Mouse (Mus musculus) right cerebral cortex, postnatal 10 days (tissue): ENCODE measurements around the gene 2310011J03Rik.

Source experiments
- DNase-seq, 2 experiments: peaks; one replicate each; pipeline ENCODE4 v3.0.0; 2021; ENCODE audit warnings: low spot score in 2 of 2

2310011J03Rik gene

DNA sequence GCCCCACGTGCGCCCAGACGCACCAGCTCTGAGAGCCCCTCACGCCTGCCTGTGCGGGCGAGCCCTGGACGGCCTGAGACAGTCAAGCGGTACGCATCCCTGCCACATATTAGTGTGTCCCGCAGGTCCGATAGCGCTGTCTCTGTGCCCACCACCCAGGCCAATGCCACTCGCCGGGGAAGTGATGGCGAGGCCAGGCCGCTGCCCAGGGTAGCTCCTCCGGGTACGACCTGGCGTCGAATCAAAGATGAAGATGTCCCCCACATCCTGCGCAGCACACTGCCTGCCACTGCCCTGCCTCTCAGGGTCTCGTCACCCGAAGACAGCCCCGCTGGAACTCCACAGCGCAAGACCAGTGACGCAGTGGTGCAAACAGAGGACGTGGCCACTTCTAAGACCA lies 5.0 kb downstream of the 2310011J03Rik start:
- DNase-seq = no peak

GRCm38 (mm10) chr10:80314494-80315001 lies 5.8 kb downstream of the 2310011J03Rik start:
- DNase-seq = no peak

GRCm38 (mm10) chr10:80313627-80314201 lies 6.6 kb downstream of the 2310011J03Rik start:
- no peak for DNase-seq

GRCm38 (mm10) chr10:80312586-80313504 lies 7.5 kb downstream of the 2310011J03Rik start:
- DNase-seq = no peak

- DNase-seq = no peak
Observed at GRCm38 (mm10) chr10:80311560-80311959, 8.8 kb downstream of the 2310011J03Rik start.

DNA sequence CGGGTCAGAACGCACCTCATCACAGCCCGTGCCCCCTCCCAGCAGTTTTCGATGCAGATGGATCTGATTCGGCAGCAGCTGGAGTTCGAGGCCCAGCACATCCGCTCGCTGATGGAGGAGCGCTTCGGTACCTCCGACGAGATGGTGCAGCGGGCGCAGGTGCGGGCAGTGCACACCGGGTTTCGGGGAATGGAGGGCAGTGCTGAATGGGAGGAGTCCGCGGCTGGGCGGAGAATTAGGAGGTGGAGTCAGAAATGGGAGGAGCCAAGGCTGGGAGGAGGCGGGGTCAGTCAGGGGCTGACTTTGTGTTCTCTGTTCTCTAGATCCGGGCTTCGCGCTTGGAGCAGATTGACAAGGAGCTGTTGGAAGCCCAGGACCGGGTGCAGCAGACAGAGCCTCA lies 15.5 kb downstream of the 2310011J03Rik start:
- peak in 1 of 2 experiments; percentile 38 for DNase-seq

DNA sequence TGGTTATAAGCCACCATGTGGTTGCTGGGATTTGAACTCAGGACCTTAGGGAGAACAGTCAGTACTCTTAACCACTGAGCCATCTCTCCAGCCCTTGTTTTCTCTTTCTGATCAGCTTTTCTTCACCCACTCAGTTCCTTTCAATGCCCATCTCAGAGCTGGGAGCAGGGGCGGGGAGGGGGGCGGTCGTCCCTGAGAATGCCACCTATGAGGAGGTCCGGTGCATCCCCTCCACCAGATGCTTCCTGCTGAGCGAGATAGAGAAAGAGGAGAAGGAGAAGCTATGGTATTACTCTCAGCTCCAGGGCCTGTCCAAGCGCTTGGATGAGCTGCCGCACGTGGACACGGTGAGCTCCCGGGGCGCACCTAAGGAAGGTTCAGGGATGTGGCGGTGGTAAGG lies 15.9 kb downstream of the 2310011J03Rik start:
- DNase-seq = no peak

- peak; percentile 88 to 91 for DNase-seq
Observed at GRCm38 (mm10) chr10:80302471-80302881, 17.9 kb downstream of the 2310011J03Rik start.

GRCm38 (mm10) chr10:80302082-80302355 lies 18.3 kb downstream of the 2310011J03Rik start:
- no peak for DNase-seq

GRCm38 (mm10) chr10:80301256-80302081 lies 18.9 kb downstream of the 2310011J03Rik start:
- DNase-seq = no peak

DNA sequence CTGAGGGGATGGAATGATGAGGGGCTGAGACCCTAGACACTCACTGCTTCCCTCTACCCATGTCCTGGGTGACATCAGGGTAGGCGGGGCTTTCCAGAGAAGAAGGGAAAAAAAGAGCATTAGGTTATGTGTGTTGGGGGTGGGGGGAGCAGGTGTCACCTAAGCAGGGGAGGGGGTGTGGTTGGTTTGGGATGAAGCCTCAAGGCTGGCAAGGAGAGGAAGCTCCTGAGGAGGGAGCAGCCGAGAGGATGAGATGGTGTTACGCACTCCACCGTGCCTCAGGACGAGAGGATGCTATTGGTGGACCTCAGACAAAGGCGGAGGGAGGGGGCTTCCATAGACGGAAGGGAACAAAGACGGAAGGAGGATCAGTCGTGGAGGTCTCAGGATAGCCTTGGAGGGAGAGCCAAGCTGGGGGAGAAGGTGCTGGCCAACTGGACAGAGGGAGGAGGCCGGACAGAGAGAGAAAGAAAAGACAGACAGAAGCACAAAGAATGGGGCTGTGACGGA lies 19.6 kb downstream of the 2310011J03Rik start:
- peak; percentile 82 to 90 for DNase-seq

GRCm38 (mm10) chr10:80299824-80300223 lies 20.5 kb downstream of the 2310011J03Rik start:
- DNase-seq = no peak

DNA sequence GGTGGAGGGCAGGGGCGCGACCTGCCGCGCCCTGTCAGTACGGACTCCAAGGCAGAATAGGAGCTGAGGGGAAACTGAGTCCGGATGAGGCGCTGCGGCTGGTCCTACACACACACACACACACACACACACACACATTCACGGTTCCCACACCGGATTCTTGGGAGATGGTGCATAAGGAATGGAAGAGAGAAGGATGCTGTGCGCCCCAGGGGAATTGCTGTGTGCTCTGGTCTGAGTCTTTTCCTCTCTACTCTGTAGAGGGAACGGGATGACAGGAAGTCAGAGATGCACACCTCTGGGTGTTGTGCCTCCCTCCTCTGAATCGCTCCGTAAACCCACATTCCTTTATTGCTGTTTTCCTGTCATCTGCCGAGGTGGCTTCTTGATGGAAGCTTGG lies 21.0 kb downstream of the 2310011J03Rik start:
- no peak for DNase-seq

GRCm38 (mm10) chr10:80298571-80299281 lies 21.6 kb downstream of the 2310011J03Rik start:
- DNase-seq = peak; percentile 97

- DNase-seq = no peak
Observed at GRCm38 (mm10) chr10:80297526-80298133, 22.7 kb downstream of the 2310011J03Rik start.

DNA sequence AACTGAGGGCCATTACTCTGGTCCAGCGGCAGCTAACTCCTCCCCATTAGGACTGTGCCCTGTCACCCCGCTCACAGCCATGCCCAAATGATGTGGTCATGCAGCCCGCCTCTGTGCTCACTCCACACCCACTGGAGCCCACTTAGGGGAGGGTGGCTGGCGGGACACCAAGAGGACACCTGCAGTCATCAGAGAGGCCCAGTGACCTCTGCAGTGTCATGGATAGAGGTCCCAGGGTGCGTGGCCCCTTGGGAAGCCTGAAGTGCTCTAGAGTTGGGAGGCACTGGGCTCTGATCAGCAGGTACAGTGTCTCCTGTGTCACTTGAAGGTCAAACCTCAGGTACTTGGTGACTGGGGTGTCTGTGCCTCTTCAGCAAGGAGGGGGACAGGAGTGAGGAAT lies 23.5 kb downstream of the 2310011J03Rik start:
- DNase-seq = peak in 1 of 2 experiments; percentile 66

- DNase-seq = peak; percentile 90 to 92
Observed at GRCm38 (mm10) chr10:80295618-80296425, 24.5 kb downstream of the 2310011J03Rik start, which contains the start of gene Apc2. Gene Apc2 (plus strand): TSS chr10:80295977.

DNA sequence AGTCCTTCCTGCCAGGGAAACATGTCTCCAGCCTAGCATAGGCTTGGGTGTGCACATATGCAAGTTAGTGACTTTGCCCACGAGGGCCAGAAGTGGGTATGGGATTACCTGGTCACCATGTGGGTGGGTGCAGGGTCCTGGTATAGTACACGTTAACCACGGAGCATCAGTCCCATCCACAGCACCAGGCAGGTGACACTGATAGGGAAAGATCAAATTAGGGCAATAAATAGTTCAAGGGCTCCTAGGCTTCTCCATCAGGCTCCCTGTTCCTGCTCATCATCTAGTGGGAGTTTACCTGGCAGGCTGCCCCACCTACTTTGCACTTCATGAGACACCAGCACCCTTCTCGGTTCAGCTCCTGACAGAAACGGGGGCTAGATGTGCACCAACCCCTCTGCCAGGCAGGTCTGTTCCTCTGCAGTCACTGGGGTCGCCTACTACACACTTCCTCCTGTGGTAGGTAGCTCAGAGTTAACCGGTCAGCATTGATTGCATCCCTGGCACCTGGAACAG lies 25.5 kb downstream of the 2310011J03Rik start:
- DNase-seq = peak in 1 of 2 experiments; percentile 73

DNA sequence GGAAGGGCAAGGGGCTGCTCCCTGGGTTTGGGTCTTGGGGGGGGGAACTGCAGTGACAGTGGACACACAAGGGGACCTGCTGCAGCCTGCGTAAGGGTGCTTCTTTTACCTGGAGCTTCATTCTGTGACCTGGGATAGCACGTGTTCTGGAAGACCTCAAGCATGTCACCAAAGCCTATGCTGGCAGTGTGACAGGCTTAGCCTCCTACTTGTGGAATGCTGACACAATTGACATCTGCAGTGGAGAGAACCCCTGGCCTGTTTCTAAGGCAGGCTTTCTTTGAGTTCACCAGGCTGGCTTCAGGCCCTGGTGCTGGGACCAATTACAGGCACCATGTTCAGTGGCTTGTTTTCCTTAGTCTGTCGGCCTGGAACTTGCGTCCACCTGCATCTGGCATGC lies 26.0 kb downstream of the 2310011J03Rik start:
- no peak for DNase-seq

DNA sequence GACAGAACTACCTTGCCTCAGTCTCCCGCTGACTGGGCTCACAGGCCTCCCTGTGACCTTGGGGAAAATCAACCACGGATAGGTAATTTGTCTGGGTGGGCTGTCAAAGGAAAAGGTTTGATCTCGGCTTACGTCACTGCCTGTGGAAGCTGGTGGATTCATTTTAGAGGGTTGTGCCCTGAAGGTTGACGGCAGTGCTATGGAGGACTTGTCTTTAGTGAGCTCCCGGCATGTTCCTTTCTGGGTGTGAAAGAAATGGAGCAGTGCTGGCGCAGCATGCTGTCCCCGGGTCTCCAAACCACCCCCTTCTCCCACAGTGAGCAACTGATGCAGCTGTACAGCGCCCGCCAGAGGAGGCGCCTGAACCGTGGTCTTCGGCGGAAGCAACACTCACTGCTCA lies 27.0 kb downstream of the 2310011J03Rik start:
- DNase-seq = no peak
